Mouse (Mus musculus) c-Kit-negative CD71-positive TER-119-positive erythroid progenitor cells, embryonic 14.5 days (primary cell): ENCODE results near the gene Xylt1.

Source experiments
- DNase-seq: peaks from one replicate; pipeline ENCODE4 v3.0.0-alpha.2; 2013; ENCODE audit warnings: low read depth, low spot score

The Xylt1 gene

DNA sequence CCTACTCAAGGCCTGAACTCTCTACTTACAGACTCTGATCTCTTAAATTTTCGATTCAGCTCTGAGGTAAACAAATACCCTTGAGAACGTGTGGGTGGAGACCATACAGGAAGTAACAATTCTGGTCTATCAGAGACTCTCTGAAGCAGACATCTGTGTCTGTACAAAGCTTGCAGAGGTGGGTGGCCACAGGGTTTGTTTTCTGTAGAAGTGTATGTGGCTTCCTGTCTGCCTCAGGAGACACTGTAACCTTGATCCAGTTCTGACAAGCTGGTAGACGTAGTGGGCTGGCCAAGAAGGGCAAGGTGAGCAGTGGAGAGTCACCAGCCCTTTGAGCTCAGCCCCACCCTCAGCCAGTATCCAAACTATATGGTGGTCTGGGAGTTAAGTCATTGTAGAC is 233.0 kb downstream of the Xylt1 start:
- DNase-seq, result no peak

DNA sequence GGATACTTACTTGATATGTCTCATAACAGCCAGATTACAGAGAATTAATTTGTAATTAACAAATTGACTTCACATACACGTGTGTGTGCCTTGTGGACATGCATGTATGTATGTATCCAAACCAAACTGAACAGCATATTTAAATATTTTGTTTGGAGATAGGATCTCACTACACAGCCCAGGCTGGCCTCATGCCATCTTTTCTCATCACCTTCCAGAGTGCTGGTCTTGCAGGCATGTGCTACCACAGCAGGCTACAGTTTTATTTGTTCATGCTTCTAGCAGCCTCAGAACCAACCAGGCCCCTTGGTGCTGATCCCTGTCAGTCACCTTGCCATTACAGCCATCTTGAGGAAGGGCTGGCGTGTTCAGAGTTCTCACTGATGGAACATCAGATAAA is 233.6 kb downstream of the Xylt1 start:
- DNase-seq, result no peak

DNA sequence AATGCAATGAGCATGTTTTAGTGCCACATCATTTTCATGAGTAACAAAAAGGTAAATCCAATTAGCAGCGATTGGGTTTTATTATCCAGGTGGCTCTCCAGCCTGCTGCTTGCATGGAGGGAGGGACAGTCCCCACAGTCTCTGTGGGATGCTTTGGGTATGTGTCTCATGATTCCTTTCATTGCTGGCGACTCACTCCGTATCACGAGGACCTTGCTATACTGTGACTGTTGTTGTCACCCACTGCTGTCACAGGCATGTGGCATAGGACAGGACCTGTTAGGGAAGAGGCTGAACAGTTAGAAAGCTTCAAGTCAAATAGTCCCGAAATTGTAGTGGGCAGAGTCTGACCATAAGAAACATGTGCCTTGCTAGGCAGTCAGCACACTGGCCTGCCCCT is 234.1 kb downstream of the Xylt1 start:
- DNase-seq, result no peak

DNA sequence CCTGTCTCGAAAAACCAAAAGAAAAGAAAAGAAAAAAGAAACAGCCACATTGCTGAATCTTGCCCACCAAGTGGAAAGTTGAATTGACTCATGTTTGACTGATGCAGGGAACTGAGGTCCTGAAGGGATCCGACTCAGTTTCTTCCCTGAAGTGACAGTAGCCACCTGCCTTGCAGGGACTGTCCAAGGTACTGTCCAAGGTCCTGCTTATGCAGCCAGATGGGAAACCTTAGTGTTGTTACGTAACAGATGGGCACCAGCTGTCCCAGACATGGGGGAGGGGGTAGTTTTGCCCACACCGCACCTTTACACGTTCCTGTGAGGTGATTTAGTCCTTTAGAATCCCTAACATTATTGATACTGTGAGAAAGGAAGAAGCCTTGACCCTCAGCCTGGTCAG is 235.5 kb downstream of the Xylt1 start:
- DNase-seq, result no peak

DNA sequence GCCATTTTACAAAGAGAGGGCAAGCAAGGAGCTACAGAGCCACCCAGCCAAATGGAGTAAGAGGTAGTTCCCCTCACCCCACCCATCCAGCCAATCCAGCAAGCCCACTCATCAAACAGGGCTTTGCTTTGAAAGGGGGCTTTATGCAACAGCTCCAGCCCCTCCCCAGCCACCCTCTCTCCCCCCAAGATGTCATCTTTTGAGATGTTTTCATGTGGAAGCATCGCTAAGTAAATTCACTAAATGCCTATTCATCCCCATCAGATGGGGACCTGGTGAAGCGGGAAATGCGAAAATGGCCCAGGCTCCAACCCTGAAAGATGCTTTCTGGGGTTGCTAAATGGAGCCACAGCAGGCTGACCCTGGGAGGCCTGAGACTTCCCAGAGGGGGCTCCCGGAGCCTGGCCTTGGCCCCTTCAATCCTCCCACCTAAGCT is 238.0 kb downstream of the Xylt1 start:
- no peak for DNase-seq

DNA sequence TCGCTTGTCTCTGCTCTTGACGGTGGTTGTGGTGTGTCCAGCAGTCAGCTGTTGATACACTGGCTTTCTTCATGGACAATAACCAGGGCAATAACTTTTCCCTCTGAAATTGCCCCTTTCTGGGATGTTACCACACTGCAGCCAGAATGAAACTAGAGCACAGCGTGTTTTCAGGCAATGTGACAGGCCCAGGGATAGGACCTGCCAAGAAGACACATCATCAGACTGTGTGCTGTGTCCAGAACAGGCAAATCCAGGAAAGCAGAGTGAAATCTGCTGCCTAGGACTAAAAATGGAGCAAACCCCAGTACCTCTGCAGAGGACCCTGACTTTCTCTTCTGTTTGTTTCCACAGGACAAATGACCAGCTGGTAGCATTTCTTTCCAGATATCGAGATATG is 240.8 kb downstream of the Xylt1 start:
- no peak for DNase-seq

DNA sequence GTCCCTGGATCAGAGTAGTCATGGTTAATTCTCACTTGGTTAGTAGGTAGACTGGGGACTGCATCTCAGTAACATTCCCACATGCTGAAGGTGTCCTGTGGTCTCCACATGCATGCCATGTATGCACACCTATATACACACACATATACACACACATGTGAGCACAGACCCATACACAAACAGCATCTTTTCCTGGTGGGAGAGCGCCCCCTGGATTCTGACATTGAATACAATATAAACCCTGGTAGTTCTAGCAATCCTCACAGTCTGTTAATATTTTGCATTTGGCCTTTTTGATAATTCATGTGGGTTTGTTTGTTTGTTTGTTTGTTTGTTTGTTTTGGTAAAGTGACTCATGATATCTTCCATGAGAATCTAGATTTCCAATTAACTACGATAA is 242.0 kb downstream of the Xylt1 start:
- no peak for DNase-seq

DNA sequence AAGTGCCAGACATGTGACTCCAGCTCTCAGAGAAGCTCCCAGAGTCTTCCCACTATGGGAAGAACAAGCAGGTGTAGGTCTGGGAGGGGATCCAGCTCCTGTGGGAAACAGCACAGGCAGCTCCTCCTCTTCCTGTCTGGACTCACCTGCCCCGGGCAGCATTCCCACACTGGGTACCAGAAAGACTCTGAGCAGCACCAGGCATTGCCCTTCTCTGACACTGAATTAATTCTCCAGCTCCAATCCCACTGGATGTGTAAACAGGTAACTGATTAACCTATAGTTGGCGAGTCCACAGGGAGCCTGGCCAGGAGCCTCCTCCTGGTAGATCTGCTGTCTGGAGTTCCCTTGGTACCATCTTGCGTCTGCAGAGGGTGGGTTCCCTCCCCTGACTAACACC is 248.0 kb downstream of the Xylt1 start:
- no peak for DNase-seq

DNA sequence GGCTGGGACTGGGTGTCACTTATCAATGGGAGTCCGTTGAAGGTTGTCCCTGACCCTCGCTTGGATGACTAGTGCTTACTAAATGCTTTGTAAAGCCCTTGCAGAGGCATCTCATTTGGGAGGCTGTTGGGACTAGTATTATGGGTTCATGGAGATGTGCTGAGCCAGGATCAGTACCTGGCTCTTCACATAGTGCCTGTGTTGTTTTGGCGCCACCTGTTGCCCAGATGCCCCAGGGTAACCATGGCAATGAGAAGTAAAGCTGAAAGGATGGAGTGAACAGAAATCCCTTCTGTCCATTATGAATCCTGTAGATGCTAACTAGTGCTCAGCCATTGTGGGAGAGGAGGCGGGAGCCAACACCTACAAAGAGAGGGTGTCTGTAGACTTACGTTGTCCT is 249.9 kb downstream of the Xylt1 start:
- DNase-seq, result no peak

DNA sequence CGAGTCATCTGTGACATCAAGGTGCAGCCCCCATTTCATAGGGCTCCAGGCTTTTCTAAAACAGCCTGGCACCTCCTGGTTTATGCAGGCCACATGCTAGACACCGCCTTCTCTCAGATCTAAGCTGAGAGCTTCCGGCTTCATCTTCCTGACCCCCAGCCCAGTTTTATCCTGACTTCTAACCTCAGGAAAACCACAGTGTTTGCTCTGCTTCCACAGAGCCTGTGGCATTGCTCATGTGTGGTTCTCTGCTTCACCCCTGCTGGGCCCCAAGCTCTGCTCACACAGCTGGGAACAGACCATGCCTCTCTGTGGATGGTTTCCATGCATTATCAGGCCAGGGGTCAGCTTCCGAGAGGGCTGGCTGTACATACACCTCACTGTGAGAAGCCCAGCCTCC is 254.8 kb downstream of the Xylt1 start:
- no peak for DNase-seq

DNA sequence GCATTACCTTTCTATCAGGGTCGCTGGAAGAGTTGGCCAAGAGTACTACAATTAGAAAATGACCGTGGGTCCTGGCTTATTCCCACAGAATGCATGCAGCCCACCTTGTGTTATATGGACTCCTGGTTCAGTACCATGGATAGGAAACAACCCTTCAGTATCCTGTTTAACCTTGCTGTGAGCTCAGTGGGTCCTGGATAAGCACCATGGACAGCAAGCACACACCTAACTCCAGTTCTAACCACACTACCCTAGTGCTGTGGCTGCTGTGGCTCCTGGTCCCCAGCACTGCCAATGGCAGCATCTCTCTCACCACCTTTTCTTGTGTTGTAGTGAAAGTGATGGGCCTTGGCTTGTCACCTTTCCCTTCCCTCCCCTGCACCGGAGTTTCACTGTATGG is 255.9 kb downstream of the Xylt1 start:
- no peak for DNase-seq

DNA sequence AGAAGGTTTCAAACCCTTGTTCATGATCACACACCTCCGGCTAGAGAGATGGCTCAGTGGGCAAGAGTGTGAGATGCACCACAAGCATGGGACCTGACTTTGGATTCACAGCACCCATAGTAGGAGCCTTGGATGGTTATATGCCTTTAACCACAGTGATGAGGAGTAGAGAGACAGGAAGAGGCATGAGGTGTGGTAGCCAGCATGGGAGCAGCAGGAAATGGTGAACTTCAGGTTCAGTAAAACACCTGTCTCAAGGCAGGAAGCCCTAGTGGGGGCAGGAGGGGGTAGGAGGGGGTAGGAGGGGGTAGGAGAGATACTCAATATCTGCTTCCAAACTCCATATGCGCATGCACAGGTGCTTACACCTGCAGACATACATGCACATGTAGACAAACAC is 257.2 kb downstream of the Xylt1 start:
- no peak for DNase-seq

DNA sequence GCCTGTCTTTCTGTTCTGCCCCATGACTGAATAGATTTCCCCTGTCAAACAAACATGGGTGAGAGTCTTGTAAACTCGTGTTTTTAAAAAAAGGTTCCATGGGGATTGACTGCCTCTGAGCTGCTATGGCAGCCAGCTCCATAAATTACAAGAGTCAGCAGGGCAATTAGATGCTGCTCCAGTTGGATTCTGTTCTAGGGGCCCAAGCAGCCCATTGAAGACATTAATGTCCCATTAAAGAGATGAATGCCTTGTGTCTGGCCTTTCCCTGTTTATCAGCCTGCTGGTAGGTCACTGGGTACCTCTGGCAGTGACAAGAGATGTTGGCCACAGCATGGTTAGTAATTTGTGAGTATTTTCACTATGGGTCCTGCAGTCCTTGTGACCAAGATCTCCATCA is 271.9 kb downstream of the Xylt1 start:
- no peak for DNase-seq

DNA sequence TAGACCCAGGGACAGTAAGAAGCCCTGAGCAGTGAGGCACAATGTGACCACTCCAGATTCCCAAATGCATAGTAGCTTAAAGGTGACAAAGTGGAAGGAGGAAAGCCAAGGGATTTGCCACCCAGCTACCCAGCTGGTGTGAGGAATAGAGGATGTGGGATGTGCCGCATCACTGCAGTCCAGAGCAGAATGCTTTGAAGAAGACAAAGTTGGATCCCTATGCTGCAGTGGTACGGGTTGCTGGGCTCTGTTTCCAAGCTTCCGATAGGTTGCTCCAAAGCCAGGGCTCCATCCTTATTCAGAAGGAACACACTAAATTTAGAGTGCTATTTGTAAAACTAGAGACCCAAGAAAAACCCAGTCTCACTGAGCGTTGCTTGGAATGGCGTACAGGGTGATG is 275.0 kb downstream of the Xylt1 start:
- no peak for DNase-seq

DNA sequence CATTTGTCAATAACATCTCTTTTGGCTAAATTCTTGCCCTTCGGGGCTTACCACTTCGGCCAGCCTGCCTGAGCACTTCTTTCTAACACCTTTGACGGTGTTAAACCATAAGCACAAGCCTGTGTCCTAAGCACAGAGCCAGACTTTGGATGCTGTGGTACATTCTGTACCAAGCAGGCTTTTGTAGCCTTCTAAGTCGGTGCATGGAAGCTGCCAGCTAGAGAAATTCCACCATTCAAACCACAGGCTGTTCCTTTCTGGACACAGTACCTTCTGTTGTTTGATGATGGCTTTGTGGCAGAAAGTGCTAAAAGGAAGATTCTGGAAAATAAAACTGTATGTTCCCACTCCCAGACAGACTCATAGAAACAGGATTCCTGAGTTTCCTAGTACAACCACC is 277.4 kb downstream of the Xylt1 start:
- no peak for DNase-seq

DNA sequence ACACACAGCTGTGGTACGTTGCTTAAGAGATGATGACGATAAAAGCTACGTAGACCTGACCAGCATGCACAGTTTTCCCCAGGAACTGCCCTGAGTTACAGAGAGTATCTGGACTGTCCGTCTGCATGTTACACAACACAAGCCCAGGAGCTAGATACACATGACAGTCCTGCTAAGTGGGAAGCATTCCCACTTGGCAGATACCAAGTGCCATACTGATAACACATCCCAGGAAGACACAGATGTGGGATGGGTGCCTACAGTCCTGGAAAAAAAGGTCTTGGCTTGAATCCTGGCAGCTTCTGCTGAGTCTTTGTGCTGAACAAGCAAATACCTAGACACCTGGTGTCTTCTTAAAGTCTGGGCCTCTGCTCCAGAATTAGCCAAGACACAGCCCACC is 278.0 kb downstream of the Xylt1 start:
- DNase-seq, result no peak

DNA sequence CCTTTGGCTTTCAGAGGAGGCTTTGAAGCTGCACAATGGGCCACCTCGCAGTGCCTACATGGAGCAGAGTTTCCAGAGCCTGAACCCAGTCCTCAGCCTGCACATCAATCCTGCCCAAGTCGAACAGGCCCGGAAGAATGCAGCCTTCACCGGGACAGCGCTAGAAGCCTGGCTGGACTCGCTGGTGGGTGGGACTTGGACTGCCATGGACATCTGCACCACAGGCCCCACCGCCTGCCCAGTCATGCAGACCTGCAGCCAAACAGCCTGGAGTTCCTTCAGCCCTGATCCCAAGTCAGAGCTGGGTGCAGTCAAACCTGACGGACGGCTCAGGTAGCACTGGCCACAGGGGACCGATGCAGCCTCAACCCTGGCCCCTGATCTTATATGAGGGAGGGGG is 286.5 kb downstream of the Xylt1 start:
- no peak for DNase-seq

DNA sequence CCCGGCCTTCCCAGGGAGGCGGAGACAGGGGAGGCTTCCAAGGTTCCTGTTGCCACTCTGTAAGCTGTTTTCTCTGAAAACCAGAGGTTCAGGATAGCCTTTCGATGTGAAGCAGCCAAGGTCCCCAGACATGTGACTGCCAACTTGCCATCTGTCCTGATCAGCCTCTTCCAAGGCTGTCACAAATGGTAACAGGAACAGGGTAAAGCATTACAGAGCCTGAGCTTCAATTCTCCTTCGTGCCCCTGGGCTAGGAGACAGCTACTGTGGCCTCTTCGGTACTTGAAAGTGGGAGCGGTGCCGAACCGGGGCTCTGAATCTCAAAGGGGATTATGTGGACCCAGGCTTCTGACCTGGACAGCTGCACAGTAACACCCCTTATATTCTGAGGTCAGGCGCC is 287.4 kb downstream of the Xylt1 start:
- no peak for DNase-seq

DNA sequence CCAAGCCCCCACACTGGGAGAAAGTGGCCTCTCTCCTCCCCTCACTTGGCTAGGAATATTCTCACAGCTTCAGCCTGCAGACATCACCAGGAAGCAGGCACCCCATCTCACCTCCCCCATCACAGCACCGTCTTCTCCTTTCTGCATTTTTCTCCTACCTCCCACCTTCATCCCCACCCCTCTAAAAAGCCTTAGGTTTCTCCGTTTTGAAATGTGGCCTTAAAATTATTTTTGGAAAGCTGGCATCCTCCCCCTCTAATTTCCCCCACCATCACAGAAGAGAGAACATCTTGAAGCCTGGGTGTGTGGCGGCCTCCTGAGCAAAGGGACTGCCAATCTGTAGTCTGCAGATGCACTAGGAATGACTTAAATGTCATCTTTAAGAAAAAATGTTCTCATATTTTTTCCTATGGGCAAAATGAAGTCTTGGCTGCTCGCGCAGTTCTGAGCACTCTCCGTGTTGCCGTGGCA is 291.4 kb downstream of the Xylt1 start:
- DNase-seq, result no peak

DNA sequence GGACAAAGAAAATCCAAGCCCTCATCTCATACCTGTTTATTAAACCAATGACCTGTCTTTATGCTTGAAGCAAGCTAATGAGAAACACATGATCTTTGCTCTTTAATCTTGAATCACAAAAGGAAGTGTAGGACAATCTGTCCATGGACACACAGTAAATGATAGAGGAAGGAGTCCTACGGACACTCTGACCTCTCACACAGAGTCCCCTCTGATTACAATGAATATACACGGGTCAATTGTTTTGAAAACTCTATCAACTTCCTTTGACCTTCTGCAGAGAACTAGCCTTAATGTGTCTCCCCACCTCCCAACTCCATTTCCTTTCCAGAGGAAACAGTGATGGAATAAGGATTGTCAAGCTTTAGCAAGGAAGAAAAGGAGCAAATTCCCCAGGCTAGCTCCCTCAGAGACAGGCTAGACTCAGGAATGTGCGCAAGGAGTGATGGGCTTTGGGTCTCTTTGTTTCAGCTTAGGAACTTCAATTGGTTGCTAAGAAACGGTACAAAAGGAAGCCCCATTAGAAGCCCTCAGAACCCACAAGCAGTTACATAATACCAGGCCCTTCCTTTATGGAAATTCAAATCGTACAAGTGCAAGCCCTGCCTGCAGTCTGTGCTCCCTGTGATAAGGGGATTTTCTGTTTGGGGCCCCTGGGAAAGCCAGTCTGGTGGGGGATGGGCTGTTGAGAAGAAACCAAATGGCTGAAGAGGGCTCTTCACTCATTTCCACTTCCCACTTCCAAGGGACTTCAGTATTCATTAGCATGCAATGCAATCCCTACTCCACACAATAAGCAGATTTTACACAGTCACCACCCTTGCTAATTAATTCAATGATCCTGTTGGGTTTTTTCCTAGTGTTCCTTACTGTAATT is 305.6 kb downstream of the Xylt1 start:
- DNase-seq, result no peak

DNA sequence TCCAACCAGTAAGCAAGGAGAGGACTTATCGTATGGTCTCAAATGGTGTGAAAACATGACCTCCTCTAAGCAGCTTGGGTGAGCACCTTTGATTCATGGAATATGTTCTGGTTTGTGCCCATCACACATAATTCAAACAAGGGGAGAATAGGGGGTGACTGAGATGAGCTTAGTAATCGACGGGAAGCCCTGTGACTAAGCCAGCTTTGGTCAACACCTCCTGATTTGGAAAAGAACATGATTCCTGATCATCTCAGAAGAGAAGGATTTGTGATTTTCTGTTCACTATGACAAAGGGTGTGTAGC is 306.2 kb downstream of the Xylt1 start:
- no peak for DNase-seq

DNA sequence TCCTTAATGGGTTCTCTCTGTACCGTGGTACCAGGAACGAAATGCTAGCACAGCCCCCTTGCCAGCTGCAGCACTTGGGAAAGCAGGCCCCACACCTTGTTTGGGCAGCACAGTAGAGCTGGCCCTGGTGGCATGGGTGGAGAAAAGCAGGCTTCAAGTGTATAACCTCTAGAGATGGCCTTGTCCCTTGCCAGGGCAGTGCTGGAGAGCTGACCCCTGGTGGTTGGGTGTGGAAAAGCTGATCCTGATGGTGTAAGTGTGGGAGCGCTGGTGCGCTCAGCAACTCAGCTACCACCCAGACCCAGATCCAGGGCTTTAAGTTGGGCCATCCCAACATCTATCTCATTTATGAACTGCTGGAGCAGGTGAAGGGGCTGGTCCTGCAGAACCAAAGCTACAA is 314.8 kb downstream of the Xylt1 start:
- DNase-seq, result no peak

DNA sequence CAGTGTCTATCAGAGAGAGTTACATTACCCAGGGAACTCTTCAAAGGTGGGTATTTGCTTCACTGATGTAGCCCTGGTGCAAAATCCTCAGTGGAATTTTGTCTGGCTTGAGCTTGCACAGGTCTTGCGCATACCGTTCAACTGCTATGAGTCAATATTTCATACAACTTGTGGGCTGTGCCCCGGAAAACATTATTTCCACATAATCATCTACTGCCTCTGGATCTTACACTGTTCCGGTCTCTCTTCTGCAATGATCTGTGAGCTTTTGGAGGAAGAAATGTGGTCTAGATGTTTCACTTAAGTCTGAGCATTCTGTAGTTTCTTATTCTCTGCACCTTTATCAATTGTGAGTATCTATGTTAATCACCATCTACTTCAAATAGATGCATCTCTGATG is 316.9 kb downstream of the Xylt1 start:
- no peak for DNase-seq

DNA sequence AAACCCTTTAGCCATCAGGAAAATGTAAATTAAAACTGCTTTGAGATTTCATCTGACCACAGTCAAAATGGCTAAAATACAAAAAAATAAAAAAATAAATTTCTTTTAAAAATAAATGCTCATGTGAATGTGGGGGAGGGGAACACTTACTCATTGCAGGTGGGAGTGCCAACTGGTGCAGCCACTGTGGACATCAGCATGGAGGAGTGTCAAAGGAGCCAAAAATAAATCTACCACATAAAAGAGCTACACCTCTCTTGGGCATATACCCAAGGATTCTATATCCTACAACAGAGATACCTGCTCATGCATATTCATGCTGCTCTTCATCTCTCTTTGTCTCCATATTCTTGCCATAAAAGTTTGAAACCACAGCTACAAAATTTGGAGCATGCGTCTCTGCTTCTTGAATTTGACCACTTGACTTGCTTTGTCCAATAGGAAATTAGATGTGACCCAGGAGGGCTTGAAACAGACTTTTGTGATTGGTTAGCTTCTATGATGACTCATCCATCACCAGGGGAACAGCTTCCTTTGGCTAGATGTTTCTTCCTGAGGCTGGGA is 317.9 kb downstream of the Xylt1 start:
- DNase-seq, result no peak
